Mouse (Mus musculus): ENCODE results near the gene Dpf3.

GRCm38 (mm10) chr12:83337776-83338149, 149.8 kb downstream of the Dpf3 start:
- TF ChIP-seq POLR2A (IDR thresholded peaks at IDR 0.05; ENCODE audit: insufficient read length, low read depth): no peak
- TF ChIP-seq MYOG (IDR thresholded peaks at IDR 0.05; ENCODE audit: control insufficient read depth in 1 of 3, insufficient read depth in 1 of 3, insufficient read length in 2 of 3, low read depth in 2 of 3): no peak
- TF ChIP-seq MAX (IDR thresholded peaks at IDR 0.05; ENCODE audit: low read depth): no peak
- TF ChIP-seq USF1 (IDR thresholded peaks at IDR 0.05; ENCODE audit: low read depth): no peak
- no peak for TF ChIP-seq TCF12 (IDR thresholded peaks at IDR 0.05; ENCODE audit: insufficient read depth, poor library complexity, severe bottlenecking)
- TF ChIP-seq TCF3 (IDR thresholded peaks at IDR 0.05; ENCODE audit: insufficient read length, low read depth): no peak
- TF ChIP-seq POLR2AphosphoS2 (IDR thresholded peaks at IDR 0.05; ENCODE audit: insufficient read length, low read depth): no peak
